ENCODE assay signal across 35 mouse cellular contexts in genomic region chr3:49278356-49278755, GRCm38 (mm10).
"Had no signal": no experiment of that assay in that cellular context is flagged by ENCODE, and none has a peak within 500 bp of the region (broad histone marks: within the 10 kb centered on the region; RNA-seq: fewer than 3 reads in every experiment).

No protein-coding gene starts in this region.

- H3K9me3 ChIP-seq: heart, embryonic 12.5 days; heart, embryonic 13.5 days; heart, embryonic 15.5 days; hindbrain, embryonic 10.5 days; hindbrain, embryonic 12.5 days; hindbrain, embryonic 13.5 days; hindbrain, embryonic 15.5 days; intestine, embryonic 15.5 days; kidney, embryonic 15.5 days had no signal

- H3K27ac ChIP-seq: heart, embryonic 13.5 days; heart, embryonic 15.5 days; hindbrain, embryonic 10.5 days; hindbrain, embryonic 12.5 days; hindbrain, embryonic 13.5 days; hindbrain, embryonic 14.5 days; hindbrain, embryonic 15.5 days; hindbrain, postnatal 0 days; intestine, embryonic 15.5 days; kidney, embryonic 15.5 days; kidney, postnatal 0 days; layer of hippocampus, adult 2 months; left cerebral cortex, adult 2 months had no signal

- ATAC-seq: hindbrain, embryonic 16.5 days; hindbrain, postnatal 0 days; inflammation-experienced regulatory T-cells, adult 6 months; intestine, embryonic 15.5 days; intestine, embryonic 16.5 days; intestine, postnatal 0 days had no signal

- H3K4me2 ChIP-seq: heart, embryonic 11.5 days; heart, embryonic 12.5 days; heart, embryonic 13.5 days; heart, embryonic 15.5 days; hindbrain, embryonic 12.5 days; hindbrain, embryonic 13.5 days; hindbrain, embryonic 14.5 days; hindbrain, embryonic 15.5 days; intestine, embryonic 15.5 days; kidney, embryonic 15.5 days had no signal

- H3K36me3 ChIP-seq: heart, embryonic 12.5 days; heart, embryonic 13.5 days; heart, embryonic 15.5 days; hindbrain, embryonic 10.5 days; hindbrain, embryonic 12.5 days; hindbrain, embryonic 13.5 days; hindbrain, embryonic 15.5 days; intestine, embryonic 15.5 days; kidney, embryonic 15.5 days had no signal

- H3K9ac ChIP-seq: heart, embryonic 12.5 days; heart, embryonic 13.5 days; heart, embryonic 15.5 days; hindbrain, embryonic 12.5 days; hindbrain, embryonic 13.5 days; hindbrain, embryonic 14.5 days; hindbrain, embryonic 15.5 days; intestine, embryonic 15.5 days; kidney, embryonic 15.5 days had no signal

- H3K27me3 ChIP-seq: heart, embryonic 12.5 days; heart, embryonic 13.5 days; heart, embryonic 15.5 days; hindbrain, embryonic 12.5 days; hindbrain, embryonic 13.5 days; hindbrain, embryonic 15.5 days; intestine, embryonic 15.5 days; kidney, embryonic 15.5 days had no signal

- H3K4me1 ChIP-seq: heart, embryonic 12.5 days; heart, embryonic 13.5 days; heart, embryonic 15.5 days; hindbrain, embryonic 10.5 days; hindbrain, embryonic 12.5 days; hindbrain, embryonic 13.5 days; hindbrain, embryonic 15.5 days; intestine, embryonic 15.5 days; kidney, embryonic 15.5 days had no signal

- H3K4me3 ChIP-seq: heart, embryonic 12.5 days; heart, embryonic 13.5 days; heart, embryonic 15.5 days; hindbrain, embryonic 10.5 days; hindbrain, embryonic 12.5 days; hindbrain, embryonic 13.5 days; hindbrain, embryonic 15.5 days; intestine, embryonic 15.5 days; kidney, embryonic 15.5 days; layer of hippocampus, adult 2 months; left cerebral cortex, adult 2 months had no signal

- DNase-seq: heart, postnatal 10 days; heart, postnatal 14 days; heart, postnatal 36 days; heart, postnatal 4 days; kidney, adult 11 months; kidney, adult 18-20 months; kidney, adult 2 months; kidney, adult 8-10 months; kidney, adult 9 months; kidney, postnatal 10 days; kidney, postnatal 14 days; kidney, postnatal 25 days; kidney, postnatal 36 days; kidney, postnatal 4 days; layer of hippocampus, adult 9-11 months; layer of hippocampus, postnatal 36 days had no signal
